Mouse (Mus musculus): ENCODE results near the gene Gnptg. TPM values are rescaled to one million over a fixed set of nuclear protein-coding genes. Genes with fewer than 3 reads are reported as not detected.

The Gnptg gene
- total RNA-seq, 2 experiments from 2014 or later, result 67.3 to 72.2 TPM

DNA sequence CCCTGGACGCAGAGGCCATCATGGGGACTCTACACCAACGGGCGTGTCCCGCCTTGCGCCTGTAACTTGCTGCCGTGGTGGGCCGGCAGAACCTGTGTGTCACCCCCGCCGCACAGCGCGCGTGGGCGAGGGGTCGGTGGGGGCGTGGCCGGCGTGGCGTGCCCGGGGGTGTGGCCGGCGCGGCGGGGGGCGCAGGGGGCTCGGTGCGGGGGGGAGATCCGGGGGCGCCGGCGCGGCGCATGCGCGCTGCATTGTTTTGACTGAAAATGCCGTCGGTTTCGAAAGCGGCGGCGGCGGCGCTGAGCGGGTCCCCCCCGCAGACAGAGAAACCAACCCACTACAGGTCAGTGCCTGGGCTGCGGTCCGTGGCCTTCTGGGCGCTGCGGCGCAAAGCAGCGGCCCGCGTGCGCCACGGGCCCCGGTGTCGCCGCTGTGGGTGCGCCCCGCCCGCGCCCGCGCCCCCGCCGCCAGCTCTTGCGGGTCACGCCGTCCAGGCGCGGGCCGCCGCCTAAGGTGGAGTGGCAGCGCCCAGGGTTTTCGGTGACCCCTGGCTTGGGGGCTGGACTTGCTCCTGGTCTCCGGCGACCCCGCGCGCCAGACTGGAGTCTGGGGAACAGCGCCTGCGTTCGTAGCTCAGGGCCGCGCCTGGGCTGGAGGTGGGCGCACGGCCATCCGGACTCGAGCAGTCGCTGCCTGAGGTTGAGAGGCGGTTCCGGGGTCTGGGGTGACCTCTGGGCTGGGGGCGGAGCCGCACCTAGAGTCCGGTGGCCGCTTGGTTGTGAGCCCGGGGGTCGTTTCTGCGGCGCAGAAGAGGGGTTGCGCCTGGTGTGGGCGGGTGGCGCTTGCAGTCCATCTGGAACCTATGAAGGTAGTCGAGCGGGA, 51.5 kb downstream of the Gnptg start, which contains the start of gene Unkl:
Gene Unkl (plus strand): TSS at position 248 of the 882 bp plus-strand sequence.
- peak; percentile 64 to 66 for DNase-seq

GRCm38 (mm10) chr17:25187784-25188149, 52.2 kb downstream of the Gnptg start:
- no peak for DNase-seq

GRCm38 (mm10) chr17:25184961-25185360, 55.0 kb downstream of the Gnptg start:
- no peak for DNase-seq

DNA sequence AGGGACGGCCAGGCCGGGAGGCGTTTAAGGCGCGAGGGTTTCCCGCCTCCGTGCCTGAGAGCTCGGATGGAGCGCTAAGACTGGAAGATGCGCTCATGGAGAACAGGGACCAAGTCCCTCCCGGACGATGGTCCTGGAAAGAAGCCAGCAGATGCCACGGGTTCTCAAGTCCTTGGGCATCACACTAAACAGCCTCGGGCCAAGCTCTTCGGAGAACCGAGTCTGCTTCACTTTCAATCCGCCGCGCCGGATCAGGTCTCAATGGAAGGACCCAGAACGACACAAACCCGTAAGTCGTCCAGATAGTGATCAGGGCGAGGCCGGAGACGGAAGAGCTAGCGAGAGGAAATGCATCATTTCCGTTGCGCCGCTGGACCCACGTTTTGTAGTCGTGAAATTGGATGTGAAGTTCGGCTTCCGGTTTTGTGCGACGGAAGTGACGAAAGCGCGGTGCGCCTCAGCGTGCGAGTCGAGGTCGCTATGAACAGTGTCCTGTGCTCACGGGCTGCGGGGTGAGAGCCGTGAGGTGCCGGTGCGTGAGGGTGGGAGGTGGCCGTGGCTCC, 55.7 kb downstream of the Gnptg start, which contains the start of gene BC003965:
Gene BC003965 (plus strand): TSS at position 426 of the 563 bp plus-strand sequence.
- peak; percentile 97 to 98 for DNase-seq

Small RNA genes within 50 kb of the gene (microRNA-seq; reads per million reads assigned to microRNA genes)
- gene Mir3547, result 17.8 to 28.1 reads per million in 2 experiments

Other genes with a start within 250 kb of the Gnptg start
- gene Cramp1l, start 224.3 kb downstream of the Gnptg start, total RNA-seq (2021), result 10 to 100 TPM; 27.2 to 28.3 TPM
- 10 to 100 TPM; 23.8 to 24.0 TPM for gene Ift140, start 224.0 kb downstream of the Gnptg start, total RNA-seq (2021)
- gene Tmem204, start 156.5 kb downstream of the Gnptg start, total RNA-seq (2021), result 1 to 10 TPM; 7.7 to 8.2 TPM
- gene Telo2, start 124.2 kb downstream of the Gnptg start, total RNA-seq (2021), result 10 to 100 TPM; 36.6 to 37.8 TPM
- gene Ptx4, start 119.4 kb downstream of the Gnptg start, total RNA-seq (2021), result 1 to 10 TPM; 2.3 to 2.5 TPM
- gene Clcn7, start 106.7 kb downstream of the Gnptg start, total RNA-seq (2021), result 10 to 100 TPM; 52.3 to 53.0 TPM
- under 1 TPM; 0.15 TPM for gene Ccdc154, start 77.7 kb downstream of the Gnptg start, total RNA-seq (2021)
- not detected for gene Gm38655, start 64.7 kb downstream of the Gnptg start, total RNA-seq (2021)
- gene BC003965, start 55.6 kb downstream of the Gnptg start, total RNA-seq (2021), result 10 to 100 TPM; 20.3 to 22.6 TPM
- 10 to 100 TPM; 39.4 to 44.6 TPM for gene Unkl, start 51.7 kb downstream of the Gnptg start, total RNA-seq (2021)
- gene Tsr3, start within 50 bp of the Gnptg start, total RNA-seq (2021), result 10 to 100 TPM; 23.5 to 25.5 TPM
- 1 to 10 TPM; 6.2 to 7.7 TPM for gene Baiap3, start 16.2 kb upstream of the Gnptg start, total RNA-seq (2021)
- gene Ube2i, start 34.5 kb upstream of the Gnptg start, total RNA-seq (2021), result 100 to 1,000 TPM; 234 to 241 TPM
- gene Prss34, start 58.3 kb upstream of the Gnptg start, total RNA-seq (2021), result not detected
- gene Prss28, start 68.5 kb upstream of the Gnptg start, total RNA-seq (2021), result not detected
- gene Prss29, start 78.5 kb upstream of the Gnptg start, total RNA-seq (2021), result not detected
- under 1 TPM in 1 of 2 experiments, not detected in 1; 0.56 TPM for gene Tpsab1, start 105.4 kb upstream of the Gnptg start, total RNA-seq (2021)
- gene Tpsb2, start 126.2 kb upstream of the Gnptg start, total RNA-seq (2021), result under 1 TPM in 1 of 2 experiments, not detected in 1; 0.96 TPM
- not detected for gene Tpsg1, start 129.1 kb upstream of the Gnptg start, total RNA-seq (2021)
- 100 to 1,000 TPM; 107 to 127 TPM for gene Cacna1h, start 193.7 kb upstream of the Gnptg start, total RNA-seq (2021)
- 1 to 10 TPM; 1.2 to 2.8 TPM for gene Tekt4, start 214.5 kb upstream of the Gnptg start, total RNA-seq (2021)